Mouse (Mus musculus) brain, embryonic 14.5 days (tissue): ENCODE results near the gene Zfp574. TPM values are rescaled to one million over a fixed set of nuclear protein-coding genes. Genes with fewer than 3 reads are reported as not detected.
A peak's percentile ranks its signal among the peaks of the same experiment; 100 is the strongest.
"Not testable (repeated sequence)": the region's sequence is repeated elsewhere in the genome, so short reads cannot be mapped to it uniquely, and the experiment has no call there.

Experiments
- DNase-seq: peaks from one replicate; pipeline ENCODE4 v3.0.0-alpha.2; 2011; ENCODE audit warnings: low read depth
- CTCF ChIP-seq: fragments of 200-500 bp; IDR thresholded peaks from 2 replicates; pipeline ENCODE4 v1.5.1; 2012; ENCODE audit warnings: inconsistent platforms, mild to moderate bottlenecking, moderate library complexity, borderline replicate concordance; ENCODE audit not compliant: insufficient read depth, insufficient read length; ENCODE audit errors: extremely low read depth
- POLR2A ChIP-seq: fragments of 200-500 bp; IDR thresholded peaks from 2 replicates; pipeline ENCODE4 v1.6.1; 2012; ENCODE audit warnings: mild to moderate bottlenecking, inconsistent platforms, borderline replicate concordance; ENCODE audit not compliant: poor library complexity, insufficient read depth, insufficient read length, severe bottlenecking; ENCODE audit errors: extremely low read depth
- polyA plus RNA-seq: library from polyadenylated mRNA; depleted of rRNA; stranded (reverse); fragments of >200 nt; gene quantifications from 2 replicates; pipeline ENCODE4 v1.2.3, GENCODE M21; 2012; rRNA removed

Zfp574 gene
- 45.4 and 46.2 TPM in 2 replicates for polyA plus RNA-seq

- no peak for TF ChIP-seq CTCF
- no peak for TF ChIP-seq POLR2A
- DNase-seq: no peak
These were observed at the start of gene Zfp574, which contains the start of gene Grik5 for GRCm38 (mm10) chr7:25071979-25072715. Gene Zfp574 (plus strand): TSS chr7:25072567. Gene Grik5 (minus strand): TSS chr7:25072346.

GRCm38 (mm10) chr7:25025855-25026439 is 46.4 kb upstream of the Zfp574 start:
- peak; percentile 37; the same call in 1 of the 2 replicates for TF ChIP-seq CTCF
- TF ChIP-seq POLR2A: no peak
- DNase-seq: no peak

GRCm38 (mm10) chr7:25026452-25026851 is 45.9 kb upstream of the Zfp574 start:
- TF ChIP-seq CTCF: no peak
- no peak for TF ChIP-seq POLR2A
- DNase-seq: no peak

- no peak for TF ChIP-seq POLR2A
- TF ChIP-seq CTCF: peak; percentile 88; the same call in 1 of the 2 replicates
- DNase-seq: peak; percentile 87
These were observed 42.2 kb upstream of the Zfp574 start for GRCm38 (mm10) chr7:25030032-25030753.

- TF ChIP-seq POLR2A (no peak), CTCF (no peak)
- DNase-seq: peak; percentile 23
These were observed 40.8 kb upstream of the Zfp574 start for GRCm38 (mm10) chr7:25031528-25031927.

- DNase-seq: peak; percentile 13
- TF ChIP-seq CTCF (no peak), POLR2A (no peak)
These were observed 37.6 kb upstream of the Zfp574 start for GRCm38 (mm10) chr7:25034796-25035195.

GRCm38 (mm10) chr7:25035916-25036315 is 36.5 kb upstream of the Zfp574 start:
- TF ChIP-seq POLR2A (no peak), CTCF (peak; percentile 93)
- peak; percentile 89 for DNase-seq

GRCm38 (mm10) chr7:25041921-25042320 is 30.4 kb upstream of the Zfp574 start:
- DNase-seq: no peak
- TF ChIP-seq POLR2A (no peak), CTCF (no peak)

GRCm38 (mm10) chr7:25044599-25044998 is 27.8 kb upstream of the Zfp574 start:
- not testable (repeated sequence) for DNase-seq

- no peak for TF ChIP-seq CTCF
- no peak for TF ChIP-seq POLR2A
- peak; percentile 25 for DNase-seq
These were observed 25.0 kb upstream of the Zfp574 start for GRCm38 (mm10) chr7:25047363-25047762.

GRCm38 (mm10) chr7:25049295-25049930 is 23.0 kb upstream of the Zfp574 start:
- DNase-seq: no peak
- TF ChIP-seq CTCF: no peak
- TF ChIP-seq POLR2A: no peak

GRCm38 (mm10) chr7:25052587-25052986 is 19.8 kb upstream of the Zfp574 start:
- no peak for TF ChIP-seq POLR2A
- no peak for TF ChIP-seq CTCF
- no peak for DNase-seq
